Mouse (Mus musculus) R1 (cell line): ENCODE data around the gene Gm11237.
"Not testable (repeated sequence)": the region's sequence is repeated elsewhere in the genome, so short reads cannot be mapped to it uniquely, and the experiment has no call there.

Source experiments
- DNase-seq: peaks from one replicate; pipeline ENCODE4 v3.0.0-alpha.2; 2018; ENCODE audit warnings: low read depth, low spot score

The Gm11237 gene

GRCm38 (mm10) chr4:73622684-73623083 lies at the start of gene Gm11237:
Gm11237 (plus strand) TSS chr4:73622984.
- DNase-seq: not testable (repeated sequence)

GRCm38 (mm10) chr4:73599248-73599647 lies 23.5 kb upstream of the Gm11237 start:
- peak; percentile 46 for DNase-seq

- not testable (repeated sequence) for DNase-seq
Measured at GRCm38 (mm10) chr4:73607581-73607980, 15.2 kb upstream of the Gm11237 start, which contains the start of gene Gm11238. Gm11238 (plus strand) TSS chr4:73607881.

- DNase-seq: not testable (repeated sequence)
Measured at GRCm38 (mm10) chr4:73637821-73638220, 15.0 kb downstream of the Gm11237 start, which contains the start of gene Gm11236. Gm11236 (plus strand) TSS chr4:73638121.

GRCm38 (mm10) chr4:73661864-73662263 lies 39.1 kb downstream of the Gm11237 start:
- not testable (repeated sequence) for DNase-seq

- not testable (repeated sequence) for DNase-seq
Measured at GRCm38 (mm10) chr4:73668054-73668453, 45.3 kb downstream of the Gm11237 start, which contains the start of gene Gm11239. Gm11239 (plus strand) TSS chr4:73668354.
